ENCODE assay signal across 16 mouse cellular contexts in genomic region chr3:28826272-28826671, GRCm38 (mm10).
"Had no signal": no experiment of that assay in that cellular context is flagged by ENCODE, and none has a peak within 500 bp of the region (broad histone marks: within the 10 kb centered on the region; RNA-seq: fewer than 3 reads in every experiment).

No protein-coding gene starts in this region.

- H3K9ac ChIP-seq: neural tube, embryonic 13.5 days; neural tube, embryonic 15.5 days; stomach, embryonic 15.5 days had no signal

- H3K4me2 ChIP-seq: neural tube, embryonic 13.5 days; neural tube, embryonic 15.5 days; stomach, embryonic 15.5 days had no signal

- H3K9me3 ChIP-seq: neural tube, embryonic 13.5 days; neural tube, embryonic 15.5 days; stomach, embryonic 15.5 days had no signal

- H3K27ac ChIP-seq: neural tube, embryonic 13.5 days; neural tube, embryonic 15.5 days; stomach, embryonic 15.5 days; stomach, postnatal 0 days had no signal

- H3K27me3 ChIP-seq: neural tube, embryonic 13.5 days; neural tube, embryonic 15.5 days; stomach, embryonic 15.5 days had no signal

- H3K4me3 ChIP-seq: neural tube, embryonic 13.5 days; neural tube, embryonic 15.5 days; stomach, embryonic 15.5 days had no signal

- H3K4me1 ChIP-seq: neural tube, embryonic 13.5 days; neural tube, embryonic 15.5 days; stomach, embryonic 15.5 days had no signal

- DNase-seq: retina, postnatal 1 day; right cerebral cortex, adult 18-20 months; right cerebral cortex, postnatal 14 days; right cerebral cortex, postnatal 25 days; right cerebral cortex, postnatal 4 days; spleen, adult 18-20 months; thymus, adult 18-20 months; thymus, adult 2 months; thymus, postnatal 14 days; thymus, postnatal 25 days; thymus, postnatal 36 days; thymus, postnatal 4 days had no signal

- H3K36me3 ChIP-seq: neural tube, embryonic 13.5 days; neural tube, embryonic 15.5 days; stomach, embryonic 15.5 days had no signal
